Mouse (Mus musculus) intestine, embryonic 14.5 days (tissue): ENCODE data around the gene Rita1. TPM values are rescaled to one million over a fixed set of nuclear protein-coding genes. Genes with fewer than 3 reads are reported as not detected.

Experiments
- ATAC-seq: fragments of 200-750 bp; cut with Nextera tagmentation; replicated peaks from 2 replicates; pipeline ENCODE4 v1.8.0; 2017; ENCODE audit warnings: low read depth, moderate number of reproducible peaks, moderate TSS enrichment, moderate library complexity; ENCODE audit not compliant: low FRiP score, low TSS enrichment
- DNase-seq: peaks from one replicate; pipeline ENCODE4 v3.0.0-alpha.2; 2018; ENCODE audit warnings: low spot score
- H3K27ac ChIP-seq: fragments of 300-500 bp; sonication (generic); 2 replicates; pipeline ENCODE4 v1.5.1; 2014; ENCODE audit warnings: low read depth, mild to moderate bottlenecking, control low read depth
- H3K27me3 ChIP-seq: fragments of 300-500 bp; sonication (generic); replicated peaks from 2 replicates; pipeline ENCODE4 v1.6.1; 2014; ENCODE audit warnings: low read length, control low read depth; ENCODE audit not compliant: control insufficient read depth, insufficient read depth
- H3K36me3 ChIP-seq: fragments of 300-500 bp; sonication (generic); 2 replicates; pipeline ENCODE4 v1.6.1; 2014; ENCODE audit warnings: low read length, control low read depth; ENCODE audit not compliant: control insufficient read depth, insufficient read depth
- H3K4me1 ChIP-seq: fragments of 300-500 bp; sonication (generic); replicated peaks from 2 replicates; pipeline ENCODE4 v1.6.1; 2014; ENCODE audit warnings: low read length, control low read depth, mixed read lengths; ENCODE audit not compliant: control insufficient read depth, insufficient read depth
- H3K4me2 ChIP-seq: fragments of 300-500 bp; sonication (generic); 2 replicates; pipeline ENCODE4 v1.6.1; 2014; ENCODE audit warnings: low read length
- H3K4me3 ChIP-seq: fragments of 300-500 bp; sonication (generic); 2 replicates; pipeline ENCODE4 v1.5.1; 2014; ENCODE audit warnings: low read depth, low read length, control low read depth, mixed read lengths
- H3K9ac ChIP-seq: fragments of 300-500 bp; sonication (generic); 2 replicates; pipeline ENCODE4 v1.6.1; 2014; ENCODE audit warnings: mild to moderate bottlenecking, low read length
- H3K9me3 ChIP-seq: fragments of 300-500 bp; sonication (generic); 2 replicates; pipeline ENCODE4 v1.6.1; 2016; ENCODE audit warnings: low read length, control low read depth; ENCODE audit not compliant: control insufficient read depth
- WGBS: fragments of 180-500 bp; shearing (Covaris S2); extraction: QIAGEN DNeasy Blood & Tissue Kit; methylation state at CpG from one replicate; pipeline ENCODE4 v1.1.7; 2014; 5-methylcytosine and 5-hydroxymethylcytosine counted together
- polyA plus RNA-seq: library from polyadenylated mRNA; unstranded; fragments of >200 nt; fragmentation: Nextera tagmentation; extraction: Ambion mirVana; gene quantifications from 2 replicates; pipeline ENCODE4 v1.2.1, GENCODE M21; 2014

Rita1 gene
- polyA plus RNA-seq, 1 experiment from 2014 or later: 9.4 TPM

- no peak for ATAC-seq
These were observed 973 bp downstream of the Rita1 start for GRCm38 (mm10) chr5:120611416-120611815.

GRCm38 (mm10) chr5:120610906-120611305 is 1.5 kb downstream of the Rita1 start:
- DNase-seq (no peak), ATAC-seq (no peak)
- Histone ChIP-seq H3K27ac (no peak overlapping the region), H3K4me2 (peak overlapping the region; percentile 80), H3K4me3 (no peak overlapping the region), H3K9ac (no peak overlapping the region), H3K9me3 (0 out of 2 replicates have a peak, but pooled peaks cover 3% of the 10 kb centered on the region), H3K27me3 (no peaks in the 10 kb centered on the region), H3K36me3 (0 out of 2 replicates have a peak, but pooled peaks cover 12% of the 10 kb centered on the region), H3K4me1 (peaks cover 12% of the 10 kb centered on the region)
- 95% methylated on average over 5 of the region's 5 CpGs for WGBS

More at GRCm38 (mm10) chr5:120611416-120611815, 973 bp downstream of the Rita1 start:
- Histone ChIP-seq H3K9me3 (0 out of 2 replicates have a peak, but pooled peaks cover 5% of the 10 kb centered on the region), H3K27ac (no peak overlapping the region), H3K4me2 (peak overlapping the region; percentile 80), H3K4me3 (peak overlapping the region; percentile 83), H3K36me3 (0 out of 2 replicates have a peak, but pooled peaks cover 17% of the 10 kb centered on the region), H3K4me1 (peaks cover 12% of the 10 kb centered on the region), H3K9ac (peak overlapping the region; percentile 66), H3K27me3 (no peaks in the 10 kb centered on the region)
- WGBS: 44% methylated on average over 8 of the region's 8 CpGs
- DNase-seq: no peak

GRCm38 (mm10) chr5:120609246-120609775 is 3.1 kb downstream of the Rita1 start:
- DNase-seq (no peak), ATAC-seq (no peak)
- no peaks in the 10 kb centered on the region for H3K27me3 ChIP-seq
- 0 out of 2 replicates have a peak, but pooled peaks cover 3% of the 10 kb centered on the region for H3K36me3 ChIP-seq
- H3K9ac ChIP-seq: no peak overlapping the region
- H3K27ac ChIP-seq: no peak overlapping the region
- no peak overlapping the region for H3K4me2 ChIP-seq
- no peaks in the 10 kb centered on the region for H3K9me3 ChIP-seq
- WGBS: 84% methylated on average over 16 of the region's 16 CpGs
- peaks cover 12% of the 10 kb centered on the region for H3K4me1 ChIP-seq
- H3K4me3 ChIP-seq: no peak overlapping the region

GRCm38 (mm10) chr5:120607335-120607734 is 5.1 kb downstream of the Rita1 start:
- H3K4me3 ChIP-seq: no peak overlapping the region
- ATAC-seq (no peak), DNase-seq (no peak)
- H3K27ac ChIP-seq: no peak overlapping the region
- H3K4me2 ChIP-seq: no peak overlapping the region
- H3K36me3 ChIP-seq: 0 out of 2 replicates have a peak, but pooled peaks cover 3% of the 10 kb centered on the region
- H3K9ac ChIP-seq: no peak overlapping the region
- H3K9me3 ChIP-seq: no peaks in the 10 kb centered on the region
- 78% methylated on average over 3 of the region's 3 CpGs for WGBS
- peaks cover 9% of the 10 kb centered on the region for H3K4me1 ChIP-seq
- no peaks in the 10 kb centered on the region for H3K27me3 ChIP-seq

GRCm38 (mm10) chr5:120606590-120607200 is 5.7 kb downstream of the Rita1 start:
- Histone ChIP-seq H3K9ac (no peak overlapping the region), H3K4me1 (peaks cover 8% of the 10 kb centered on the region), H3K4me2 (no peak overlapping the region), H3K27ac (no peak overlapping the region), H3K4me3 (no peak overlapping the region), H3K9me3 (no peaks in the 10 kb centered on the region), H3K27me3 (no peaks in the 10 kb centered on the region), H3K36me3 (0 out of 2 replicates have a peak, but pooled peaks cover 3% of the 10 kb centered on the region)
- DNase-seq: no peak
- WGBS: 72% methylated on average over 25 of the region's 25 CpGs
- ATAC-seq: no peak

- ATAC-seq: peak; percentile 67
- peak overlapping the region; percentile 33 for H3K4me3 ChIP-seq
- no peaks in the 10 kb centered on the region for H3K4me1 ChIP-seq
- DNase-seq: peak; percentile 95
- peak overlapping the region; percentile 59 for H3K4me2 ChIP-seq
- H3K36me3 ChIP-seq: 0 out of 2 replicates have a peak, but pooled peaks cover 3% of the 10 kb centered on the region
- no peak overlapping the region for H3K9ac ChIP-seq
- H3K27ac ChIP-seq: no peak overlapping the region
- no peaks in the 10 kb centered on the region for H3K27me3 ChIP-seq
- H3K9me3 ChIP-seq: no peaks in the 10 kb centered on the region
- WGBS: 2% methylated on average over 8 of the region's 8 CpGs
These were observed 6.7 kb downstream of the Rita1 start for GRCm38 (mm10) chr5:120605688-120606087.

- H3K36me3 ChIP-seq: 0 out of 2 replicates have a peak, but pooled peaks cover 3% of the 10 kb centered on the region
- H3K4me2 ChIP-seq: peak overlapping the region; percentile 59
- ATAC-seq: peak; percentile 22
- H3K9me3 ChIP-seq: no peaks in the 10 kb centered on the region
- peak overlapping the region; percentile 32 for H3K9ac ChIP-seq
- H3K27me3 ChIP-seq: no peaks in the 10 kb centered on the region
- DNase-seq: peak; percentile 74
- H3K27ac ChIP-seq: no peak overlapping the region
- no peaks in the 10 kb centered on the region for H3K4me1 ChIP-seq
- WGBS: 4% methylated on average over 10 of the region's 10 CpGs
- H3K4me3 ChIP-seq: peak overlapping the region; percentile 33
These were observed 7.1 kb downstream of the Rita1 start for GRCm38 (mm10) chr5:120605241-120605661.

GRCm38 (mm10) chr5:120604839-120605238 is 7.5 kb downstream of the Rita1 start:
- no peaks in the 10 kb centered on the region for H3K9me3 ChIP-seq
- H3K27ac ChIP-seq: no peak overlapping the region
- WGBS: 3% methylated on average over 6 of the region's 6 CpGs
- ATAC-seq (no peak), DNase-seq (peak; percentile 92)
- H3K9ac ChIP-seq: no peak overlapping the region; the same call in 1 of the 2 replicates
- H3K27me3 ChIP-seq: no peaks in the 10 kb centered on the region
- peak overlapping the region; percentile 59 for H3K4me2 ChIP-seq
- peak overlapping the region; percentile 33 for H3K4me3 ChIP-seq
- 0 out of 2 replicates have a peak, but pooled peaks cover 3% of the 10 kb centered on the region for H3K36me3 ChIP-seq
- H3K4me1 ChIP-seq: no peaks in the 10 kb centered on the region
